Mouse (Mus musculus) heart, adult 10 weeks (tissue): ENCODE measurements around the gene Serpinb7. TPM values are rescaled to one million over a fixed set of nuclear protein-coding genes. Genes with fewer than 3 reads are reported as not detected.

ENCODE experiments used
- polyA plus RNA-seq: library from polyadenylated mRNA; stranded (reverse); fragments of 350-450 nt; fragmentation: Illumina TruSeq; extraction: RNeasy Lipid Tissue Mini Kit (QIAGEN cat#74804); gene quantifications from one replicate; pipeline ENCODE4 v1.2.3, GENCODE M21; 2014; ENCODE audit warnings: low read depth, low replicate concordance

Serpinb7 gene
- not detected for polyA plus RNA-seq

DNA sequence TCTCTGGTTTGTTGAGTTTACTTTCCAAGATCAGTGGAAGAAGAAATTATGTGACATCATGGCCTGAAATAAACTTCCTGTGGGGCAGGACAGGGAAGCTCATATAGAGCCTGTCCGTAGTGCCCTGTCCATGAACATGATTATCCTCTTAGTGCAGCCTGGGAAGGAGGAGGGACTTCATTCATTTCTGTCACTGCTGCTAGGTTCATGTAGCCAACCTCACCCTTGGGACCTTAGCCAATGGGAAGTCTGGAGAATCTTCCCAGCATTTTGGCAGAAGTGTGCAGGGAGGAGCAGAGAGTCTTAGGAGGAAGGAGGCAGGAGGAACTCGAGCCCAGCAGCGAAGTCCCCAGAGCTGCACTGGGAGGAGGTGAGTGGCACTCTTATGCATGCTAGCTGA, at the start of gene Serpinb7:
Gene Serpinb7, plus strand, starts transcription at position 301 of the 400 bp plus-strand sequence.

DNA sequence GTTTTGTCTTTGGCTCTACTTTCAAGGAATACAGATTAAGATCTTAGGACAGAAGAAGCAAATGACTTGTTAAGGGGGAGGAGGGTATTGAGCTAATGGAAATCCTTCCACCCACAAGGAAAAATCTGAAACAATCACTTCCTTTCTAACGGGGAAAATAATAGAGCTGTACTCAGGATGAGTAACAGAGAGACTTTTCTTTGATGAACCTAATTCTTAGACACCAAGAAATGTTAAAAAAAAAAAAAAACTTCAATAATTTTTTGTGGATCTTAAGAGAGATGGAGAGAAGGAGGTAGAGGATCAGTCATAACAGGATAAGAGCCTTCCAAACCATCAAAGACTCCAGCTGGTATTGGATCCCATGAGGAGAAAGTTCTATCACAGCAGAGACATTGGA, 38.6 kb upstream of the Serpinb7 start, which contains the start of gene Serpinb11:
Gene Serpinb11, plus strand, starts transcription at position 301 of the 400 bp plus-strand sequence.

Other genes with a start within 250 kb of the Serpinb7 start
- not detected for gene Serpinb3b, start 121.3 kb upstream of the Serpinb7 start, polyA plus RNA-seq
- not detected for gene Serpinb3c, start 121.3 kb upstream of the Serpinb7 start, polyA plus RNA-seq
- not detected for gene Serpinb11, start 38.5 kb upstream of the Serpinb7 start, polyA plus RNA-seq
- not detected for gene Serpinb2, start 111.8 kb downstream of the Serpinb7 start, polyA plus RNA-seq
- gene Serpinb8, start 190.4 kb downstream of the Serpinb7 start, polyA plus RNA-seq = 1.6 TPM